Mouse (Mus musculus) erythroid progenitor cell, adult 5-6 weeks (primary cell): Measurements from ENCODE around the gene Snapin. TPM values are rescaled to one million over a fixed set of nuclear protein-coding genes. Genes with fewer than 3 reads are reported as not detected.
A peak's percentile ranks its signal among the peaks of the same experiment; 100 is the strongest.

ENCODE experiments used
- ATAC-seq: replicated peaks from 2 replicates; pipeline ENCODE4 v1.8.0; 2016; ENCODE audit warnings: moderate number of reproducible peaks, mild to moderate bottlenecking, moderate TSS enrichment, inconsistent platforms; ENCODE audit not compliant: poor library complexity, low FRiP score, severe bottlenecking
- total RNA-seq, 2 experiments: library from RNA; stranded (forward) in 1 of 2; stranded (reverse) in 1 of 2; fragments of 150-400 nt in 1 of 2; fragments of 186-747, 209-891 nt in 1 of 2; gene quantifications; 2 replicates each; pipeline versions ENCODE4 v1.2.3 to v1.2.4; 2015 to 2017; ENCODE audit warnings: low replicate concordance in 2 of 2

Snapin gene
- total RNA-seq, 2 experiments from 2014 or later = 11.3 to 16.4 TPM

DNA sequence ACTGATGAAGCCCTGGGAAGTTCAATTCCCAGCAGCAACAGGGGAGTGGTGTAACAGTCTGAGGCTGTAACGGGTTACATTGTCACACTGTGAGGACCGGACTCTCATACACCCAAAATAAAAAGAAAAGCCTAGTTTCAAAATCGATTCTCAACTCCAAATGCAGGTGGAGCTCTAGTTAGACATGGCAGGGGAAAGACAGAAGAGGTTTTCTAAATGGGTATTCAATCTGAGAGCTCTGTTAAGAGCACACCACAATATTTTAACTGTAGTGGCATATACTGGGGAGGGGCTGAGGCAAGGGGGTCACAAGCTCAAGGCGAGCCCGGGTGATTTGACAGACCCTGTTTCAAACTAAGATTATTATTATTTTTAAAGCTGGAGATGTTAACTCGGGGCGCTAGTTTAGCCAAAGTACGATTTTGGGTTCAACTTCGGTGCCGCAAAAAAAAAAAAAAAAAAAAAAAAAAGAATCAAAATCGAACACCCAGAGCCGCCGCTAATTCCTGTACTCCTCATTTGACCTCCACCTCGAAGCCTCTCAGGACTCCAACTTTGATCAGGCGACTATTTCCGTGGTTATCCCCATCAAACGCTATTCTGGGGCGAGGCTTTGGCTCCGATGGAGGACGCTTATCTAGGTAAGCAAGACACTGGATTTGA lies 17.6 kb upstream of the Snapin start:
- ATAC-seq = peak; percentile 3; the same call in 1 of the 2 replicates

DNA sequence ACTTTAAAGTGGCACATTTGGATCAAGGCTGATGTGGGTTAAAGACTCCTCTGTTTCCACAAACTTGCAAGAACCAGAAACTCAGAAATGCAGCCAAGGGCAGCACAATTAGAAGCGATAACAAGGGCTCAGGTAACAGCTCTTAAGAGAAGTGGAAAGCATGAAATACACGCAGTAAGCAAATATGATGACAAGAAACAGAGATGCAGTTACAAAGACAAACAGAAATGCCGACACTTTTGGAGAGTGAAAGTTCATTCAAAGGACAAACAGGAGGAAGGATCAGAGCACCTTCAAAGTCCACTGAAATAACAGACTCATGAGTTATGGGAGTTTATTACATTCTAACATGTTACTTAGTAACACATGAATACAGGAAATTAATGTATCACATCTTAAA lies 15.5 kb upstream of the Snapin start:
- no peak for ATAC-seq

- no peak for ATAC-seq
These were observed 14.4 kb upstream of the Snapin start for GRCm38 (mm10) chr3:90505216-90505615.

DNA sequence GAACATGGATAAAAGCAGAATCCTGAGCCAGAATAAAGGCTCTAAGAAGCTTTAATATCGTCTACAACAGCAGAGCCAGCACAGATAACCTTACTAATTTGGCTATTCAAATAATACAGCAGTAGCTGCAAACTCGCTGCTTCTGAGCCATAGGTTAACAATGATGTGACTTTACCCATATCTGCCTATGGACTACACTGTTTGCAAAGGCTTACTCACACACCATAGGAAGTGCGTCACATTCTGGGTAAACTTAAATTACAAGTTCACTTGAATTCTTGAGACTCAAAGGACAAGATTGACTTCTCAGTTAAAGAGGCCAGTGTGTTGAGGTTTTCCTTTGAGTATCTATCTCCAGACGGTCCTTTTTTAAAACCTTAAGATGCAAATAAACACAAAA lies 12.6 kb upstream of the Snapin start:
- ATAC-seq = no peak

DNA sequence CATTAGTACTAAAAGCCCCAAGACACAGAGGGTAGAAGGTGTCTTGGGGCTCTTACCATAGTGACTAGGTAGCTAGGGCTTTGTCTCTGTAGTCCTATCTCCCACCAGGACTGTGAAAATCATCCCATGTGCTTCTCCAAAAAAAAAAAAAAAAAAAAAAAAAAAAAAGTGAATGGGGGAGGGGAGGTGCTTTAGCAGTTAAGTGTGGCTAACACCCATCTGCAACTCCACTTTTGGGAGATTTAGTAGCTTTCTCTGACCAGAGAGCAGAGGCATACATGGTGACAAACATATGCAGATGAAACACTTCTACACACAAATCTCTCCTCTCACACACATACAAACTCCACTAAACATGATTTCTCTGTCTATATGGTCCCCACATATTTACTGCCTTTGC lies 6.8 kb upstream of the Snapin start:
- ATAC-seq = no peak

- ATAC-seq = no peak
These were observed 5.2 kb upstream of the Snapin start for GRCm38 (mm10) chr3:90495850-90496525.

DNA sequence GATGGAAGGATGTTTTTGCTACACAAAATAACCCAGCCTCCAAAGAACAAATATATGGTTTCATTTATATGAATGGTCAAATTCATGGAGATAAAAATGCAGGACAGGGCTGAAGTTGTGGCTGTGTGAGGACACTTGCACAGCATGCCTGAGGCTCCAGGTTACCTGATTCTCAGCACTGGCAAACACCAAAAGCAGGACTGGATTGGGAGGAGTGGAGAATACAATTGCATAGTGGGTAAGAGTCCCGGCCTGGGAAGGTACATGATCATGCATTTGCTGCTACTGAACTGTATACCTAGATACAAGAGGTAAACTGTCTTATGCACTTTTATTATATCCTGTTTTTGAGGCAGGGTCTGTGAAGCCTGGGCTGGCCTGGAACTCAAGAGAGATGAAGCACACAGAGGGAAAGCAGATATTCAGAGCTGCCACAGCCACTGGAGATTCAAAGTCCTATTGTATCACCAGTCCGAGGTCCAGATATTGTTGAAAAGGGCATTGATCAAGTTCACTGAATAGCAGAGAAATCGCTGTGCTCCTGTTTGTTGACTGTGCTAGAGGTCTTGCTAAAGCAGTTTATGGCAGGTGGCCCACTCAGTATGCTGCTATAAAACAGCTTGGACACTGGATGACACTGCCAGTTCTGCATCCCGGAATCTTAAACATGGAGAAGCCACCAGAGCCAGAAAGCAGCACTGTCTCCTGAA lies 3.2 kb upstream of the Snapin start:
- no peak for ATAC-seq

DNA sequence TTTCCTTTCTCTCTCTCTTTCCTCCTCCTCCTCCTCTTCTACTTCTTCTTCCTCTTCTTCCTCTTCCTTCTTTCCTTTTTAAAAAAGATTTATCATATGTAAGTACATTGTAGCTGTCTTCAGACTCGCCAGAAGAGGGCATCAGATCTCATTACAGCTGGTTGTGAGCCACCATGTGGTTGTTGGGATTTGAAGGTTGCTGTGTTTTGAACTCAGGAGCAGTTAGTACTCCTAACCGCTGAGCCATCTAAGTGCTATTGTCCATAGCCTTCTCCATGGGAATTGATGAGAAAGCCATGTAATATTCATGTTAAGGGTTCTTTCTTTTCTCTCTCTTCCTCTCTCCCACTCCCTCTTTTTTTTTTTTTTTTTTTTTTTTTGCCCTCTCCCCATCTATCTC lies 517 bp upstream of the Snapin start:
- peak; percentile 37; the same call in 1 of the 2 replicates for ATAC-seq

DNA sequence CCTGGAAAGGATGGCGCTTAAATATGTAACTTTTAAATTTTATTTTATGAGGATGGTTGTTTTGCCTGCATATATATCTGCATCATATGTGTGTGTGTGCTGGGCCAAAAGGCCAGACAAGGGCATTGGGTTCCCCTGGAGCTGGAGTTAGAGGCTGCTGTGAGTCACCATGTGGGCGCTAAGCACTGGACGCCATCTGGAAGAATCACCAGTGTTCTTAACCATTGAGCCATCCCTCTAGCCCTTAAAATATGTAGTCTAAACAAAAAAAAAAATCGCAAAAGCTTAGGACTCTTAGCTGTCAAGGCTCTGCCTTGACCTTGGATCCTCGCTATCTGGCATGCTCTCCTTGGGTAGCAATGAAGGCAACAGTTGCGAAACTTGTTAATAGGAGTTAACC lies 2.3 kb downstream of the Snapin start:
- no peak for ATAC-seq

DNA sequence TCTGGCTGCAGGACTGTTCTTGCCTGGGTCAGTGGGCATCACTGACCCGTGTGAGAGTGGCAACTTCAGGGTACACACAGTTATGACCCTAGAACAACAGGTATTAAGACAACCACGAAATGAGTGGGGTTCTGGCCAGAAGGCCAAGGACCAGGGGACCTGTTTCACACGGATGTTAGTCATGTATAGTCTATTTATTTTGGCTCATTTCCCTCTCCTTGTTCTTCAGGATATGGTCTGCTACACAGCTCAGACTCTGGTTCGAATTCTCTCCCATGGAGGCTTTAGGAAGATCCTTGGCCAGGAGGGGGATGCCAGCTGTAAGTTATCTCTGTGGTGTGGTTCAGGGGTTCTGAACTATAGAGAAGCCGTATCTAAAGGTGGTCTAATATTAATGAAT lies 3.8 kb downstream of the Snapin start:
- no peak for ATAC-seq

GRCm38 (mm10) chr3:90475831-90476611 lies 14.8 kb downstream of the Snapin start, which contains the start of gene Ilf2:
TSS of gene Ilf2 (plus strand) at chr3:90476126.
- ATAC-seq = peak; percentile 96

GRCm38 (mm10) chr3:90475151-90475830 lies 15.5 kb downstream of the Snapin start:
- ATAC-seq = peak; percentile 43

GRCm38 (mm10) chr3:90472213-90472612 lies 18.6 kb downstream of the Snapin start:
- peak; percentile 32; the same call in 1 of the 2 replicates for ATAC-seq

DNA sequence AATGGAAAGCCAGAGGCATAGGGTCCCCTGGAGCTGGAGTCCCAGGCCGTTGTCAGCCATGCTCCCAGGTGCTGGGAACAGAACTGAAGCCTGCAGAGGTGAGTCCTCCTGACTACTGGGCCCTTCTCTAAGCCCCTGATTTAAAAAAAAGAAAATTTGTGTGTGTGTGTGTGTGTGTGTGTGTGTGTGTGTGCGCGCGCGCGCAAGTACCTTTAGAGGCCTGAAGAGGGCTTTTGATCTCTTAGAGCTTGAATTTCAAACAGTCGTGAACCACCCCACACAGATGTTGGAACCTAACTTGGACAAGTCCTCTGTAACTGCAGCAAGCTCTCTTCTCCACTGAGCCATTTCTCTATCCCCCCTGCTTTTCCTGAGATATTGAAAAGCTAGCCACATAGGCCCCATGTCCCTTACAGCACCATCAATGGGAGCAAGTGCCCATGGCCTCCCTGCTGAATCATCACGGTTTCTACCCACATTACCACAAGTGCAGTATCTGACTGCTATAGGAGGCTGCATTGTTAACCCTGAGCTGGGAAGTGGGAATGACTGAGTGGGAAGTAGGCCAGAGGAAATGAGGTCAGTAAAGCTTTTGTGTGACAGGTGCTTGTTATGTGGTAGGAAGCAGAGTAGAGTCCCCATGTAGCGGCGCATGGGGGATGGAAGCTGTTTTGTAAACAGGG lies 23.1 kb downstream of the Snapin start:
- ATAC-seq = no peak

GRCm38 (mm10) chr3:90466311-90466766 lies 24.5 kb downstream of the Snapin start:
- ATAC-seq = no peak

- ATAC-seq = no peak
These were observed 25.0 kb downstream of the Snapin start, which contains the start of gene Npr1 for GRCm38 (mm10) chr3:90465686-90466310. TSS of gene Npr1 (minus strand) at chr3:90465866.

DNA sequence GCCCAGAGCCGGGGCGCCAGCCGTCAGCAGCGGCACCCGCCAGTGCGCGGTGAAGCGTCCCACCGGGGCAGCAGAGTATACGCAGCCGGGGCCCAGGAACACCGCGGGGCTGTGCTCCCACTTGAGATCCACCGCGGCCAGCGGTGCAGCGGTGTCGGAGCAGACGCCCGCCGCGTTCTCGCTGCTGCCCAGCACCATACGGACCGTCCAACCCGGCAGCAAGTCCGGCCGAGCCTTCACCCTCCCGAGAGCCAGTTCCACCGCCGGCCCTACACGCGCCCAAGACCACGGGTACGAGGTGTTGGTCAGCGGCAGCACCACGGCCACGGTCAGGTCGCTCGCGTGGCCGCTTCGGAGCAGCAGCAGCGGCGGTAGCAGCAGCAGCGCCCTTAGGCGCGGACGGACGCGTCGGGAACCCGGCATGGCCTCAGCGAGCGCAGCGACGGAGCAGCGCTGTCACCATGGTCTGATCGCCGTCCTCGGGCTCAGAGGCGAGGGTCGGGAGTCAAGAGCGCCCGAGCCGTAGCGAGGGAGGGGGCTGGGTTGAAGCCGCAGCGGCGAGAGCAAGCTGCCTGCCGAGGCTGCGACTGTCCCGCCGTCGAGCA lies 25.6 kb downstream of the Snapin start:
- ATAC-seq = no peak

DNA sequence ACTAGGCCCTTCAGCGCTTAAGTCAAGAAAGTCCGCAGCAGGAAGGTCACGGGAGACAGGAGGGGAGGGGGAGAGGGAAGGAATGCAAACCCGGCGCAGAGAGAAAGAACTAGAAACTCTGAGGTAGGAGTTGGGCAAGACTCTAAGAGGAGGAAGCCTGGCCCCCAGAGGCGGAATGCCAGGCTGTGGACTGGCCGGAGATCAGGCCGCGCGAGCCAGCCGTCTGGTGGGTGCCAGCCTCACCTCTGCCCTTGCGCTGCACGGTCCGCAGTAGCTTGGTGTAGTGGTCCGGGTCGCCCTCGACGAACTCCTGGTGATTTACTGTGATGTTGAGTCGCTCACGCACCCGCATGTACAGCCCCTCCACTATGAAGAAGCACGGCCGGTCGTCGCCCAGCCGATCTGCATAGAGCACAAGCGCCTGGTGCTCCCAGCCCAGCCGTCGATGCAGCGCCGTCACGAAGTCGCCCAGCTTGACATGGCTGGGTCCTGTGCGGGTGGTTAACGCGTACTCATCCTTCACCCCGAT lies 26.2 kb downstream of the Snapin start:
- ATAC-seq = no peak
